Mouse (Mus musculus) adrenal gland, postnatal 14 days (tissue): ENCODE measurements around the gene Nos1ap. TPM values are rescaled to one million over a fixed set of nuclear protein-coding genes. Genes with fewer than 3 reads are reported as not detected.
A peak's percentile ranks its signal among the peaks of the same experiment; 100 is the strongest.

Source experiments
- DNase-seq: peaks from one replicate; pipeline ENCODE4 v3.0.0; 2021; ENCODE audit warnings: mixed read lengths
- total RNA-seq: library from RNA; stranded (reverse); gene quantifications from 2 replicates; pipeline ENCODE4 v1.2.3, GENCODE M21; 2021

The Nos1ap gene
- total RNA-seq, 1 experiment from 2014 or later: 20.0 TPM

DNA sequence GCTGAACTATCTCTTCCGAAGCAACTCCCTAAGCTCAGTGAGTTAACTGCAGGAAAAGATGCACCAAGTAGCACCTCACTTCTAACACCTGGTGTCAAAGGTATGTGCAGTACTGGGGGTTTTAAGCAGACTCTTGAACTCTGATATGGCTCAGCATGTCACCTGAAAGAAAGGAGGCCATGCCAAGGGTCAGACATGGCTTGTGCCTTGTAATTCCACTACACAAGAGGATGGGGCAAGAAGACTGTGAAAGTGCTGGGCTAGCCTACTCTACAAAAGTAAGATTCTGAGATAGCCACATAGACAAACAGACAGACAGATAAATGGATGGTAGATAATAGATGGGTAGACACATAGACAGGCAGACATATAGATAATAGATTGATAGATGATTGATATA lies 87.7 kb downstream of the Nos1ap start:
- DNase-seq: no peak

DNA sequence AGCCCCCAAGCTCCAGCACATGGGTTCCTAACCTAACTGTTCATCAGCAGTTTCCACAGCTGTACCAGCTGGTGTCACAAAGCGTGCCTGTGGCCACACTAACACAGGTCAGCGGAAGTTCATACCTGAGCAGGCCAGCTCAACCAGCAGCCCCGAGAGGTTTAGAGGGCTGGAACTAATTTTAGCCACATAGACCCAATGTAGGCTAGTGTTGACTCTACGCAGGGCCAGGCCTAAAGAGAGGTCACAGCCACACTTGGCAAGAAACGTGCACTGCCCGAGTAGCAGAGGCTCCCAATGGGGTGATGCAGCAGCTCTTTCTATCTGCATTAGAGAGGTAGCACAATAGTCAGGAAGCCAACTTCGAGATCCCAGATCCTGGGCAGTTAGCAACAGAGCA lies 88.1 kb downstream of the Nos1ap start:
- no peak for DNase-seq

DNA sequence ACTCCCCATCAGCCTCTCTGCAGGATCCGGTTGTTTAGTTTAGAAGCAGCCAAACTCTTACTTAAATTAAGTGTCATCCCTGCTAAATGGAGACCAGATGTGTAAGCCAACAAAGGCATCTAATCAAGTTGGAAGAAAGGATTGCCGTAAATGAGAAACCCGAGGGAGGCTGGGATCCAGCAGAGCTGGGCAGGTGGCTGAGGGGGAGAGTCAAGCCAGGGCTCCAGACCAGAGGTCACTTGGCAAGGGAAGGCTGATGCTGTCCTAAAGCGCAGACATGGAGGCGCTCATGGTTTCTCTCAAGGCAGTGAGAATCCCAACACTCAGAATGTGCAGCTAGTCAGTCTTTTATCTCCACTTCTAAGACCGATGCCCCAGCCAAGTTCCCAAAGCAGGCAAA lies 89.8 kb downstream of the Nos1ap start:
- DNase-seq: no peak

DNA sequence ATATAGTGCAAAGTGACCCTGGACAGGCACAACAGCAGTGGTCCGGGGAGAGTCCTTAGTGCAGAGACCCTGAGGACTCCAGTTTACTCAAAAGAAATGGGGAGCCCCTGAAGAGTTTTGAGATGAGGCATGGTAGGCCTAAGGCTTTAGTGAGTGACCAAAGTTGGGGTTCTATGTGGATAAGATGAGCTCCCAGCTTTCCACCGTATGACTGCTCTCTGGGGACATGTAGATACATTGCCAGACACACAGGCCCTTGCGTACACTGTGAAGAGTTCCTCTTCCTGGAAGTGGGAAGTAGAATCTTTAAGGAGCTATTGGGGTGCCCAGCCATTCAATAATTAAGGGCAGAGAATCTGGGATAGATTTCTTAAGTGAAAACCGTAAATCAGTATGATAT lies 90.2 kb downstream of the Nos1ap start:
- DNase-seq: no peak

DNA sequence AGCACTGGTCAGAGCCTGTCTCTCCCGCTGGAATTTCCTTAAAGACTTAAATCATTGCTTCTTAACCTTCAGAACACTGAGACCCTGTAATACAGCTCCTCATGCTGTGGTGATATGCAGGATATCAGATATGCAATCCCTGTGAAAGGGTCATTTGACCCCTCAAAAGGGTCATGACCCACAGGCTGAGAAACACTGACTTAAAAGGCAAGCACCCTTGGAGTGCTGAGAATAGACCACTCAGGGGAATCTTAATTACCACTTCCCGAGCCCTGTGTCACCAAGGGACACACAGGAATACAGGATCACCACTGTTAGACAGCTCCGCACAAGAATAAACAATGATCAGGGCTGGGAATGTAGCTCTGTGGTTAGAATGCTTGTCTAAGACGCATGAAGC lies 91.0 kb downstream of the Nos1ap start:
- DNase-seq: no peak

DNA sequence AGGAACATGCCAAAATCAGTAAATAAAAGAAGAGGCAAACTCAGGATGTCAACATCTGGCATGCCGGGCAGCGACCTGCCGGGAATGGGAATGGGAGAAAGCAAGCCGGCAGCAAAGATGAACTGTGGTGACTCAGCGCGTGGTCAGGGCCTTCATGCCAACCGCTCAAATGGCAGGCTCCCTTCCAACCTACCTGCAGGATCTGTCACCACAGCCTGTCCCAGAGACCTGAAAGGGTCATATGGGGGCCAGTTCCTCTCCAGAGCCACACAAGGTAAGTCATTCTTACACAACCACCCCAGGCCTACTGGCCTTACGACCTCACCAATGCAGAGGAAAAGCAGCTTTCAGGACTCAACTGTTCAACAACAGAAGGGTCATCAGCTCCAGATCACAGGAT lies 93.4 kb downstream of the Nos1ap start:
- DNase-seq: peak; percentile 31

DNA sequence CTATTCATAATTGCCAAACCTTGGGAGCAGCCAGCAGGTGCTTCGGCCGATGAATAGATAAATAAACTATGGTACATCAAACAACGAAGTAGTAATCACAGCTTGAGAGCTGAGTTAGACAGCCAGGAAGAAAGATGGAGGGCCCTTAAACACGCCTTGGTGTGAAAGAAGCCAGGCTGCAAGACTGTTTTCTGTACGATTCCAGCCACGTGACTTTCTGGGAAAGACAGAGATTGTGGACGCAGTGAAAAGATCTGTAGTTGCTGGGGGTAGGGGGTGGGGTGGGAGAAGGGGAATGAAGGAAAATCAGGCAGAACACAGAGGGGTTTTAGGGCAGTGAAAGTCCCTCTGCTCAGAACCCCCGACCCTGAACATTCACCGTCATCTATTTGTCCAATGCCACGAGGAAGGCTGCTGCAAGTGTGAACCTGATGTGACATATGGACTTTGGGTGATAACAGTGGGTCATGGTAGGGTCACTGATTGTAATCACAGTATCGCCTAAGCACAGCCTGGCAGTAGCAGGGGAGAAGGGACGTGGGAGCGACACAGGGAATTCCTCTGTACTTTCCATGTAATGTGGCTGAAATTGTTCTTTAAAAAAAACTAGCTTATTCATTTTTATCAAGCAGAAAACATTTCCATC lies 94.0 kb downstream of the Nos1ap start:
- peak; percentile 10 for DNase-seq

DNA sequence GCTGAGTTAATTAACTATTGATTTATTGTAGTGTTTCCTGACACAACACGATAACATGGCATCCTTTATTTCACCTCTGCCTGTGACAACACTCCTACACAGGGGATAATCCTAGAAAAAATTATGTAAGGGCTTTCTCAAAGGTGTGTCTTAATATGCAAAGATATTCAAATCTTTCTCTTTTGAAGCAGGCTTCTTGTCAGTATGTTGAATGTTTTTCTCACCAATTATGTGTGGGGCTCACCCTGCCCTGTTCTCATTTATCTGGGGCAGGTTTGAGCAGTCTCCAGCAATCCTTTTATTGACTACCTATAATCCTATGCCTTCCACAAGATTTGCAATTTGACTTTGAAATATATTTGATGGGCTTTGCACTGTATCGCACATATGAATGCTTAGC lies 97.1 kb downstream of the Nos1ap start:
- DNase-seq: no peak

DNA sequence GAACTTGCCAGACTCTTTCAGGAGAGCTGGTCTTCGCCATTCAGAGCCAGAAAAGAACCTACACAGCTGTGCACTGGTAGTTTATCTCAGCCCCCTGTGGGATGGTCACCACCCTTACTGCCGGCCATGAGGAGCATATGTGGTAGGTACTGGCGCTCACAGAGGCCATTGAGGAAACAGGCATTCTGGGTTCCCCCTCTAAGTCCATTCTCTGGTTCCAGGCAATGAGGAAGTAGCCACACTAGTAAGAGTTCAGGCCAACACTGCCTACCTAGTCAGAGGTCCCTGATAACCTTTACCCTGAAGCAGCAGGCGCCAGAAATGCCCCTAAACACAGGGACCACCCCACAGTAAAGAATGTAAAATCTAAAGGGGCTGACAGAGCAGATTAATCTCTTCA lies 97.6 kb downstream of the Nos1ap start:
- DNase-seq: no peak

DNA sequence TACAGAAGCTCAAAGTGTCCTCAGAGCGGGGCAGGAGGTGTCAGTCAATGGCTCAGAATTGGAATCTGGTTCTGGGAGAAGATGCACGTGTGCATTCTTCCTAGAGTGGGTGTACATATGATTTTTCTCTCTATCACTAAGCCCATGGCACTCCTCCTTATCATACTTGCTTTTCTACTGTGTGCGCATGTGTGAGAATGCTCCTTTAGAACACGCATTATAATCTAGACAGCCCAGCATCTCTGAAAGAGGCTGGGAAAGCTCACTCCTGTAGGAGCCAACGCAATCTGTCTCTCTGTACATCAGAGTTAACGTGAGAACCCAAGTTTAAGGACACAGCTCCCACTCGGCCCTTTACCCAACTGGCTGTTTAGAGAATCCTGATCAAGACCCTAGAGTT lies 99.7 kb downstream of the Nos1ap start:
- DNase-seq: no peak

DNA sequence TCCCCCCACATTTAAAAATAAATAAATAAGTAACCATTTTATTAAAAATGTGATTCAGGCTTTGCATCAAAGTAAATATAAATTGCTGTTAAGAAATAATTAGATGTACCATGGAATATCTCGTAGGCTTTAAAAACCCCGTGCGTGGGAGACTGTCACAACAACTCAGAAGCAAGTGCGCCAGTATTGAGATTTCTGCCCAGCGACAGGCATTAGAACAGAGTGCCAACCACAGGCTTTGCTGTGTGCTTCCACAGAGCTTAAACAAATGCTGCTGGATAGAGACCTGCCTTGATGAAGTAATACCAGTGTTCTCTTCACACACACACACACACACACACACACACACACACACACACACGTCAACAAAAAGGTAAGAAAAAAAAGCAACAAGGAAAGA lies 100.2 kb downstream of the Nos1ap start:
- DNase-seq: no peak

DNA sequence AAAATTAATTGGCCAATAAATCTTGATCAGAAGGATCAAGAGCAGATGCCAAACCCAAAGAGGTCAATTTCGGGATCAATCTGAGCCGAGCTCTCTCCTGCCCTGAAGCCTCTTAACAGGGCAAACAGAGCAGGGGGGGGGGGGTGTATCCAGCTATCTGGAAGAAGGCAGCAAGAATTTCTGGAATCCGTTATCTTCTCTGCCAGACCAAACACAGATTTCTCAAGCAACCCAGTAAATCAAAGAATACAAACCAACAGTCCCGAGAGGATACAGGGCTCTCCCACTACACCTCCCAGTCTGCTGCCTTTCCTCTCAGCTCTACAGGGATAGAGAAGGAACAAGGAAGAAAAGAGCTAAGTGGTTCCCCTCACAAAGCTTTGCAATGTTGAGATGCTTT lies 104.5 kb downstream of the Nos1ap start:
- DNase-seq: no peak

DNA sequence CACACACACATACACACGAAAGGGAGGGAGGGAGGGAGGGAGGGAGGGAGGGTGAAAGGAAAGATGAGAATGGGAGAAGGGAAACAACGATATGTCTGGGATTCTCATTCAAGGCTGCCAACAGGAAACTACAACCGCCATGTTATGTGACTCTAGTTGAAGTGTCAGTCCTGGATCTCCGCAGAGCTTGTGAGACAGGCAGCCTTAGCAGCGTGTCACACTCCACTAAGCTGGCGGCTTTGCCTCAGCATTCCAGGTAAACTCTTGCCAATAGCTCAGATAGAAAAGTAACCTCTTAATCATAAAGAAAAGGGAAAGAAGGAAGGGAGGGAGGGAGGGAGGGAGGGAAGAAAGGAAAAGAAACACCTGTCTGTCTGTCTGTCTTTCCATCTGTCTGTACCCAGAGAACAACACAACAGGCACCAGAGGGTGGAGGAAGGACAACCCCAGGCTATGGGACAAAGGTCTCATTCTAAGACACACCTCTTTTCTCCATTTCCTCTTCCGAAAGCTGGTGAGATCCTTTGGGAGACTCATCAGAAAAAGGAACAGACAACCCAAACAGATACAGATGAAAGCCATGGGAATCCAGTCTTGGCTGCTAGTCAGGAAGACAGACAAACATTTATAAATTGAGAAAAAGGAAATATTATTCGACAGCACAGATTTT lies 107.3 kb downstream of the Nos1ap start:
- no peak for DNase-seq

DNA sequence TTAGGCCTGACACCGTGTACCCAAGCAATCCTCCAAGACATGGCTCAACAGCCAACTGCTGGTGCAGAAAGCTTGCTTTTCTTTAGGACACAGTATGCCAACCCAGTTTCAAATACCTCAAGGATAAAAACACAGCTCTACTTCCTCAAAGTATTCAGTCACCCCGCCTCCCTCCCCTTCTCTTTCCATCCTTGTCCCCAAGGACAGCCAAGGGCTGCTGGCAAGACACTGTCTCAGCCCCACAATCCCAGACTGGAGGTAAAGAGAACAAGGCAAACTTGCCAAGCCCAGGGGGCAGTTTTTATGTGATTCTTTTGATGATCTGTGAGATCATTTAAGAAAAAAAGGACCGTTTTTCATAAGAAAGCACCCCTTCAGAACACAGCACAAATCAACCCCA lies 108.6 kb downstream of the Nos1ap start:
- DNase-seq: peak; percentile 73

DNA sequence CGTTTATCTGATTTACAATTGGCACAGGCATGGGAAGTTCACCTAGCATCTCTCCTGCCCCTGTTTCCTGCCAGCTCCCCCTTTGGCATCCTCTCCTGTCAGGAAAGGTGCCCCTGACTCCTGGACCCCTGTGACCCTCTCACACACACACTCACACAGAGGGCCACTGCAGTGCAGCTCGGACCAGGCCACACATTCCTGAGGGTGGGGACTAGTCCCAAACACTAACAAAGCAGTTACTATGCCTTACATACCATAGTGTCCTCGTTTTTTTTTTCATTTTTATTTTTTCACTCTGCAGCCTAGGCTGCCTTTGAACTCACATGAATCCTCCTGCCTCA lies 110.2 kb downstream of the Nos1ap start:
- DNase-seq: peak; percentile 12

DNA sequence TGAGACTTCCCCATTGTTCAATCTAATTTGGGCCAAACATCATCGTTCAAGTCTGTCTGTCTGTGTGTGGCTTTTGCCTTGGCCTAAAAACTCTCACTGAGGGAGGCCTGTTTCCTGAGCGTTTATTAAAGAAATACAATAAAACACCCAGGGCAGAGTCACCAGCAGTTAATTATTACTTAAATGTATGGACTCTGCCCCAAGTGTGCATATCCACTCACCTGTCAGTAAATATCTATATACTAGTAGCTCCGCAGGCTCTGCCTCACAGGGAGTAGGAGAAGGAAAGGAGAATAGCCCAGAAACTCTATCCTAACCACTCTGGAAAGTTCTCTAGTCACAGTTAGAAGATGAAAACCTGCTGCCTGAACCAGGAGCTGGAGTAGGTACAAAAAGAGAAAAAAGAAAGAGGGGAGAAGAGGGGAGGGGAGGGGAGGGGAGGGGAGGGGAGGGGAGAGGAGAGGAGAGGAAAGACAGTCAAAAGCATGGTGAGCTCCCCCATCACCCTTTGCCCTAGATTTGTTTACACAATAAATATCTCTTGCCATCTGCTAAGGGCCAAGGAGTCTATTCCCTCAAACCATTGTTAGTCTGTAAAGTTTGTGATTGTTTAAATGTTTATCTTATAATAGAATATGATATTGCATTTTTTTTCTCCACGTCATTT lies 110.7 kb downstream of the Nos1ap start:
- no peak for DNase-seq

DNA sequence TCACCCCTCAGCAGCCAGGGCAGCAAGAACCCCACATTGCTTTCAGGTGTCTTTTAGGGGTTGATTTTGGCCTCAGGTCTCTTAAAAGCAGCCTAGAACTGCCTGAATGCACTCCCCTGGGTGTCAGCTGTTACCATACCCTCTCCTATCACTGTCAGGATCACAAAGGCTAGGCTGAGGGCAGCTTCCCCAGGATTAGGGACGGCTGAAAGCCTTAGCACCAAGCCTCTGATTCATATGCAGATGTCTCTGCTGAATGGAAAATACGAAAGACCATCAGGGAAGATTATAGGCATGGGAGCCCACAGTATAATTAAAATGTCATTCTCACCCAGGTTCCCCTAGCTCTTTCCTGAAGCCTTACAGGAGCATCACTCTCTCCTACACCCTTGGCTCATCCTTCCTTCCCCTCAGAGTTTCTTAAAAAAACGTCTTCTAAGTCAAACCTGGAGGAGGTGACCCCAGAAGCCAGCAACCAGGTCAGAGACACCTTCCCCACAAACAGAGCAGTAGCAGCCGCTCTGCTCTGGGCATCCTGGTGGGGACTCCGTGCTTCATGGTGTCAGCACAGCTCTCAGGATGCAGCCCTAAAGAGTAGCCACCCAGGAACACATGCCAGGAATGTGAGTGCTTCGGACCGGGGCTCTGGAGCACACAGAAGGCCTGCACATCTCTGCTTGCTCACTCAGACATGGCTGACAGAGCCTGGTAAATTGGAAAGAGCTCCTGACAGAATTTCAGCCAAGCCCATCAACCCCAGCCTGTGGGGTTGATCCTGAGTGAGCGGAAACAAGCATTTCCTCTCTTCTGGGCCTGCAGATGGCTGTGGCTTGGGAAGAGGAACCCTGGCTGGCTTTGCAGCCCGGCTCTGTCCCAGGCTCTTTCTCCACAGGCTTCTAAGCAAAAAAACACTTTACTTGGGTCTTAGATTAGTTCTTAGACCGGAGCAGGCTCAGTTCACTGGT lies 111.7 kb downstream of the Nos1ap start:
- DNase-seq: peak; percentile 9

DNA sequence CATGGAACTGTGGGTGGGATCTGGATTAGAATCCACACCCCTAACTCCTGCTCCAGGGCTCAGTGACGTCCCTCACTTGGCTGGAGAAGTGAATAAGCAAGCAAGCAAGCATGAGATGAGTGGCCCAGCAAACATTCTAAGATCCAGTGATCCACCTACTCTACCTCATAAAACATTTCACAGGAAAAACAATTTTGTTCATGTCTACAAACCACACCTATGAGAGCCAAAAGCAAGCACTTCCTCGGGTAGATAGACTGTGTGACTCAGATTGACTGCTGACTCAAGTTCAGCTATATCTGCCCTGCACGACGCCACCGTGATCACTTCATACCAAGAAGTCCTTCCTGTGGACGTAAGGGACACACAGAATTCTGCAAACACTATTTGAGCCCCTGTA lies 116.2 kb downstream of the Nos1ap start:
- DNase-seq: no peak

DNA sequence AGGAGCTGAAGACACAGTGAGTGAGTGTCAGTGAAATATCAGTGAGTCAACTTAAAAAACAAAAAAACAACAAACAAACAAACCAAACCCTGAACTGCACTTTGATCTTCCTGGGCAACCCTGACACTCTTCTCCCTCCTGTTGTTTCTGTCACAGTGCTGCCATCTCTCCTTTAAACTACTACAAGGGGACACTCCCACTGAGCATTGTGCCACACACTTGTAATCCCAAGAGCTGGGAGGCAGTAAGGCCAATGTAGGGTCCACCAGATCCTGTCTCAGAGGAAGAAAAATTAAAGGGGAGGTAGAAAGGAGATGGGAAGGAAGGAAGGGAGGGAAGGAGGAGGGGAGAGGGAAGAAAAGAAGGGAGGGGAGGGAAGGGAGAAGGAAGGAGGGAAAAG lies 116.8 kb downstream of the Nos1ap start:
- peak; percentile 19 for DNase-seq

DNA sequence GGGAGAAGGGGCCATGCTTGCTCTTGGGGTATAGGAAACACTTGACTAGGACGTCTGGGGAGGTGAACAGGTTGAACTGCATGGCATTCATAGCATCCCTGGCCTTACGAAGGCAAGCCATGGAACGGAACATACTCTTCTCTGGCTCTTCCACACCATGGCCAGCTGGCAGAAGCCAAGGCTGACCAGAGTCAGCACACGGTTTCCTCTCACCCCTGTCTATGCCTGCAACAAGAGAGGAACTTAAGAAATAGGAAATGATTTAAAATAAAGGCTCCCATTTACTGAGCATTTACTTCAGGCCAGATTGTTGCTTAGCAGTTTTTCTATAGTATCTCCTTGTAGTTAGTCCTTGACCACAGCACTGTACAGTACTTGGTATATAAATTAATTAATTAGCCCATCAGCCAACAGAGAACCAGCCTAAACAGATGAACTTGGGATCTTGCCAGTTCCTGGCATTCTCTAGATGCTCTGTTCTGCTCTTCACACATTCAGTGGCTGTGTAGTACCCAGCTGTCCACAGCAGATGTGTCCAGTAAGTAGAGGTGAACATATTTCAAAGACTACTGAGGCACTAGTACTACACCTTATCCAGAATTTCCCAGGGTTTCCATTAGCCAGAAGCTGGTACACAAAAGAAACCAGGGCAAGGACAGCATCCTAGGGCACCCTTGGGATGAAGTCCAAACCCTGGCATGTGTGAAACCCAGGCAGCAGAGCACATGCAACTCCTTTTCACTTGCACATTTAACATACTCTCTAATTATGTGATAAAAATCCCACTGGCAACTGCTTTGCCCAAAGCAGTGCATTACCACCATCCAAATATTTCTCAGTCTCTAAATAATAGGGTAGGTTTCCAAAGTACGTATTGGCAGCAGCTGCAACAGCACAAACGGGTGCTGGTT lies 123.3 kb downstream of the Nos1ap start:
- peak; percentile 14 for DNase-seq

DNA sequence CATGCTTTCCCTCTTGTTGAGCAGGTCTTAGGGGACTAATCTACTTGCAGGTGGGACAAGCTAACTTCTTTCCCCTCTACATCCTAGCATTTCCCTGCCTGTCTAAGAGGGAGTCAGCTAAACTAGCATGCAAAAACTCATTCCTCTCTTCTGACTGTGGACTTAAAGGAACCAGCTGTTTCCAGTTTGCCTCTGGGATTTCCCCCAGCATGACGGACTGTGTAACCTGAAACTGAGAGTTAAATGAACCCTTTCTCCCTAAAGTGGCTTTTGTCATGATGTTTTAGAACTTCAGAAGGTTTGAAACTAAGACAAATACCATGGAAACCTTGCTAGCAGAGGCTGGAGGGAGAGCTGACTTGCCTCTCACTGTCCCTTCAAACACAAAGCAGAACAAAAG lies 127.5 kb downstream of the Nos1ap start:
- DNase-seq: no peak
